Mouse (Mus musculus): ENCODE data around the gene Hist2h4. TPM values are rescaled to one million over a fixed set of nuclear protein-coding genes. Genes with fewer than 3 reads are reported as not detected.
"Not testable (repeated sequence)": the region's sequence is repeated elsewhere in the genome, so short reads cannot be mapped to it uniquely, and the experiment has no call there.

Gene Hist2h4
- polyA plus RNA-seq, 1 experiment from 2014 or later: 3.9 TPM

- 65% methylated on average over 2 of the region's 2 CpGs for WGBS
- H3K36me3 ChIP-seq: no peaks in the 10 kb centered on the region
- H3K27ac ChIP-seq (replicated peaks): no peak overlapping the region
Observed at GRCm38 (mm10) chr3:96230404-96230803, 32.7 kb downstream of the Hist2h4 start.

GRCm38 (mm10) chr3:96228828-96229227 lies 34.3 kb downstream of the Hist2h4 start:
- Histone ChIP-seq H3K4me3 (no peak overlapping the region), H3K9me3 (no peaks in the 10 kb centered on the region), H3K36me3 (no peaks in the 10 kb centered on the region), H3K4me1 (peaks cover 34% of the 10 kb centered on the region), H3K27ac (replicated peaks) (no peak overlapping the region), H3K27me3 (replicated peaks) (no peaks in the 10 kb centered on the region), H3K4me2 (no peak overlapping the region), H3K9ac (no peak overlapping the region)
- no peak for ATAC-seq (ENCODE audit: extremely low read depth, insufficient number of reproducible peaks, low FRiP score, low TSS enrichment)
- 75% methylated on average over 2 of the region's 2 CpGs for WGBS

More at GRCm38 (mm10) chr3:96230404-96230803, 32.7 kb downstream of the Hist2h4 start:
- H3K9ac ChIP-seq: no peak overlapping the region
- no peak for ATAC-seq (ENCODE audit: extremely low read depth, insufficient number of reproducible peaks, low FRiP score, low TSS enrichment)
- no peaks in the 10 kb centered on the region for H3K9me3 ChIP-seq
- no peak overlapping the region for H3K4me2 ChIP-seq
- no peak overlapping the region for H3K4me3 ChIP-seq
- peaks cover 21% of the 10 kb centered on the region for H3K4me1 ChIP-seq
- H3K27me3 ChIP-seq (replicated peaks): no peaks in the 10 kb centered on the region

- Histone ChIP-seq H3K9ac (no peak overlapping the region), H3K27me3 (replicated peaks) (no peaks in the 10 kb centered on the region), H3K4me2 (no peak overlapping the region), H3K4me1 (peaks cover 50% of the 10 kb centered on the region), H3K4me3 (no peak overlapping the region), H3K9me3 (no peaks in the 10 kb centered on the region), H3K27ac (replicated peaks) (no peak overlapping the region), H3K36me3 (no peaks in the 10 kb centered on the region)
- WGBS: 65% methylated on average over 8 of the region's 8 CpGs
- ATAC-seq (ENCODE audit: extremely low read depth, insufficient number of reproducible peaks, low FRiP score, low TSS enrichment): no peak
Observed at GRCm38 (mm10) chr3:96226695-96227648, 36.1 kb downstream of the Hist2h4 start.

- peak overlapping the region; percentile 56; the same call in 1 of the 2 replicates for H3K9ac ChIP-seq
- ATAC-seq (ENCODE audit: extremely low read depth, insufficient number of reproducible peaks, low FRiP score, low TSS enrichment): no peak
Observed at GRCm38 (mm10) chr3:96225421-96225820, 37.7 kb downstream of the Hist2h4 start.

GRCm38 (mm10) chr3:96222774-96223173 lies 40.3 kb downstream of the Hist2h4 start:
- peak overlapping the region; percentile 82 for H3K4me2 ChIP-seq

More at GRCm38 (mm10) chr3:96225421-96225820, 37.7 kb downstream of the Hist2h4 start:
- Histone ChIP-seq H3K9me3 (no peaks in the 10 kb centered on the region), H3K4me1 (peaks cover 57% of the 10 kb centered on the region), H3K4me3 (no peak overlapping the region), H3K36me3 (no peaks in the 10 kb centered on the region), H3K27ac (replicated peaks) (no peak overlapping the region), H3K27me3 (replicated peaks) (no peaks in the 10 kb centered on the region), H3K4me2 (peak overlapping the region; percentile 18; the same call in 1 of the 2 replicates)
- 36% methylated on average over 2 of the region's 2 CpGs for WGBS

GRCm38 (mm10) chr3:96221640-96222038 lies 41.5 kb downstream of the Hist2h4 start:
- ATAC-seq (ENCODE audit: extremely low read depth, insufficient number of reproducible peaks, low FRiP score, low TSS enrichment): no peak
- WGBS: 30% methylated on average over 9 of the region's 9 CpGs

More at GRCm38 (mm10) chr3:96222774-96223173, 40.3 kb downstream of the Hist2h4 start:
- H3K36me3 ChIP-seq: no peaks in the 10 kb centered on the region
- no peak overlapping the region for H3K27ac ChIP-seq (replicated peaks)
- peaks cover 64% of the 10 kb centered on the region for H3K4me1 ChIP-seq
- peak overlapping the region; percentile 89; the same call in 1 of the 2 replicates for H3K9ac ChIP-seq
- no peak for ATAC-seq (ENCODE audit: extremely low read depth, insufficient number of reproducible peaks, low FRiP score, low TSS enrichment)
- no peaks in the 10 kb centered on the region for H3K9me3 ChIP-seq
- WGBS: 86% methylated on average over 4 of the region's 4 CpGs
- no peaks in the 10 kb centered on the region for H3K27me3 ChIP-seq (replicated peaks)
- no peak overlapping the region for H3K4me3 ChIP-seq

GRCm38 (mm10) chr3:96220765-96221639 lies 42.1 kb downstream of the Hist2h4 start, which contains the start of the genes Hist2h2ac and Hist2h2be:
Gene Hist2h2ac (minus strand): TSS chr3:96220880.
Gene Hist2h2be (plus strand): TSS chr3:96221119.
- Histone ChIP-seq H3K27me3 (replicated peaks) (no peaks in the 10 kb centered on the region), H3K9ac (peak within 1 kb of the TSS; percentile 89), H3K36me3 (no peaks in the 10 kb centered on the region), H3K27ac (replicated peaks) (peak within 1 kb of the TSS; percentile 98), H3K9me3 (no peaks in the 10 kb centered on the region), H3K4me1 (peaks cover 49% of the 10 kb centered on the region), H3K4me3 (peak within 1 kb of the TSS; percentile 74), H3K4me2 (peak within 1 kb of the TSS; percentile 82)
- ATAC-seq (ENCODE audit: extremely low read depth, insufficient number of reproducible peaks, low FRiP score, low TSS enrichment): peak; percentile 78
- under 1% methylated on average over 43 of the region's 43 CpGs for WGBS

More at GRCm38 (mm10) chr3:96221640-96222038, 41.5 kb downstream of the Hist2h4 start:
- peak overlapping the region; percentile 89 for H3K9ac ChIP-seq
- H3K4me3 ChIP-seq: peak overlapping the region; percentile 74
- peak overlapping the region; percentile 82 for H3K4me2 ChIP-seq
- peak overlapping the region; percentile 98 for H3K27ac ChIP-seq (replicated peaks)
- peaks cover 56% of the 10 kb centered on the region for H3K4me1 ChIP-seq
- H3K9me3 ChIP-seq: no peaks in the 10 kb centered on the region
- H3K27me3 ChIP-seq (replicated peaks): no peaks in the 10 kb centered on the region
- H3K36me3 ChIP-seq: no peaks in the 10 kb centered on the region

GRCm38 (mm10) chr3:96220131-96220764 lies 42.9 kb downstream of the Hist2h4 start:
- not testable (repeated sequence) for ATAC-seq (ENCODE audit: extremely low read depth, insufficient number of reproducible peaks, low FRiP score, low TSS enrichment); H3K36me3 ChIP-seq; H3K9me3 ChIP-seq; H3K27me3 ChIP-seq (replicated peaks)
- WGBS: under 1% methylated on average over 38 of the region's 47 CpGs
- H3K9ac ChIP-seq: peak overlapping the region; percentile 89
- peak overlapping the region; percentile 98 for H3K27ac ChIP-seq (replicated peaks)
- H3K4me2 ChIP-seq: peak overlapping the region; percentile 82
- peak overlapping the region; percentile 74 for H3K4me3 ChIP-seq
- H3K4me1 ChIP-seq: peaks cover 42% of the 10 kb centered on the region

- WGBS: under 1% methylated on average over 37 of the region's 37 CpGs
- ATAC-seq (ENCODE audit: extremely low read depth, insufficient number of reproducible peaks, low FRiP score, low TSS enrichment): peak; percentile 68
- Histone ChIP-seq H3K4me2 (peak within 1 kb of the TSS; percentile 82), H3K36me3 (no peaks in the 10 kb centered on the region), H3K4me3 (peak within 1 kb of the TSS; percentile 74), H3K27ac (replicated peaks) (peak within 1 kb of the TSS; percentile 98), H3K9ac (peak within 1 kb of the TSS; percentile 89), H3K4me1 (peaks cover 36% of the 10 kb centered on the region), H3K9me3 (no peaks in the 10 kb centered on the region), H3K27me3 (replicated peaks) (no peaks in the 10 kb centered on the region)
Observed at GRCm38 (mm10) chr3:96219661-96220130, 43.4 kb downstream of the Hist2h4 start, which contains the start of the genes Bola1 and Hist2h2ab. Gene Bola1 (minus strand): TSS chr3:96219709. Gene Hist2h2ab (plus strand): TSS chr3:96219865.

- Histone ChIP-seq H3K36me3 (no peaks in the 10 kb centered on the region), H3K27ac (replicated peaks) (peak overlapping the region; percentile 98), H3K4me2 (peak overlapping the region; percentile 82), H3K9ac (peak overlapping the region; percentile 89), H3K27me3 (replicated peaks) (no peaks in the 10 kb centered on the region), H3K4me3 (peak overlapping the region; percentile 74), H3K9me3 (no peaks in the 10 kb centered on the region), H3K4me1 (peaks cover 34% of the 10 kb centered on the region)
- WGBS: under 1% methylated on average over 12 of the region's 12 CpGs
- peak; percentile 33; the same call in 1 of the 2 replicates for ATAC-seq (ENCODE audit: extremely low read depth, insufficient number of reproducible peaks, low FRiP score, low TSS enrichment)
Observed at GRCm38 (mm10) chr3:96219191-96219641, 43.9 kb downstream of the Hist2h4 start.

Measured in heart, embryonic 13.5 days (tissue).